In the genomic region with DNA sequence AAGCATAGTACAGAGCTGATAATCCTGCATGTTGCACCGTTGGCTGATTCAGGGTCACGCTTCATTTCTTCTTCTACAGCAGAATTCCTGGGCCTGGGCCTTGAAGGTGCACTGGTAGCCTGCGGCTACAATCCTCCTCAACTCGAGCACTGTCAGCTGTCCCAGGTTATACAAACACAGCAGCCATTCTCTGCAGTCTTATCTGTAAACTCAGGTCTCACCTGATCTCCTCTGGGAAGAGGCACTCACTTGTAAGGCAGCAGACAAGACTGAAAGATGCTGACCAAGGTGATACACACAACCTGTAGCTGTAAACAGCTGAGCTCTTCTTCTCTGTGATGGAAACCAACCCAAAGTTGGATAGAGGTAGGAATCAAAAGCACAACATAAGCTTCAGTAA, we compare ENCODE assay signal across 1 mouse cellular context.
TF ChIP-seq lines count a peak whose summit lies in the region.

No protein-coding gene starts in this region.

TF ChIP-seq in MEL, 35 proteins besides CTCF, POLR2A, EP300 and RAD21 (continued from another document):
- no peak for TF ChIP-seq E2F4 (IDR thresholded peaks at IDR 0.05; ENCODE audit: borderline replicate concordance, low read depth, low read length)
